Mouse (Mus musculus): ENCODE results near the gene D130052B06Rik. TPM values are rescaled to one million over a fixed set of nuclear protein-coding genes. Genes with fewer than 3 reads are reported as not detected.

Gene D130052B06Rik
- polyA plus RNA-seq, 1 experiment: not detected

GRCm38 (mm10) chr11:33592826-33593225, 6.3 kb upstream of the D130052B06Rik start:
- no peak overlapping the region for H3K4me3 ChIP-seq (ENCODE audit: insufficient read depth, low read length)
- TF ChIP-seq POLR2A (IDR thresholded peaks at IDR 0.05; ENCODE audit: extremely low read depth, insufficient read depth, low read length) (no peak), CTCF (IDR thresholded peaks at IDR 0.05; ENCODE audit: extremely low read depth, insufficient read depth, low read length) (no peak)
- H3K4me1 ChIP-seq (ENCODE audit: control insufficient read depth, insufficient read depth, low read length): no peaks in the 10 kb centered on the region
- H3K27ac ChIP-seq (ENCODE audit: insufficient read depth, low read length): no peak overlapping the region

DNA sequence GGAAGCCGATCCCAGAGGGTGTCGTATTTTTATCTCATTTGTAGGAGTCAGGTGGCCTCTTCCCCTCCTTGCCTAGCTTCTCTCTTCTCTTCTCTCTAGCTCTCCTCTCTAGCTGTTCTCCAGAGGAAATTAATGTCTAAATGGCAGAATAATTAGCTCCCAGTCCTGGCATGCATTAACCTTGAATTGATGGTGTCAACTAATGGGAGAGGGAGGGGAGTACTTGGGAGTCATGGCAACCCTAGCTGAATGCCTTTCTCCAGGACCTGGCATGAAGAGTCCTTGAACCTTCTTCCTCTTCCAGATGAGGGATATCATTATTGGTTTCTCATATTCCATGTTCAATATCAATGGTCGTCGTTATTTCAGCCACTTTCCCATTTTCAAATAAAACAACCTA, 2.4 kb upstream of the D130052B06Rik start:
- Histone ChIP-seq H3K4me3 (ENCODE audit: insufficient read depth, low read length) (no peak overlapping the region), H3K27ac (ENCODE audit: insufficient read depth, low read length) (no peak overlapping the region), H3K4me1 (ENCODE audit: control insufficient read depth, insufficient read depth, low read length) (no peaks in the 10 kb centered on the region)
- no peak for TF ChIP-seq POLR2A (IDR thresholded peaks at IDR 0.05; ENCODE audit: extremely low read depth, insufficient read depth, low read length)
- no peak for TF ChIP-seq CTCF (IDR thresholded peaks at IDR 0.05; ENCODE audit: extremely low read depth, insufficient read depth, low read length)

DNA sequence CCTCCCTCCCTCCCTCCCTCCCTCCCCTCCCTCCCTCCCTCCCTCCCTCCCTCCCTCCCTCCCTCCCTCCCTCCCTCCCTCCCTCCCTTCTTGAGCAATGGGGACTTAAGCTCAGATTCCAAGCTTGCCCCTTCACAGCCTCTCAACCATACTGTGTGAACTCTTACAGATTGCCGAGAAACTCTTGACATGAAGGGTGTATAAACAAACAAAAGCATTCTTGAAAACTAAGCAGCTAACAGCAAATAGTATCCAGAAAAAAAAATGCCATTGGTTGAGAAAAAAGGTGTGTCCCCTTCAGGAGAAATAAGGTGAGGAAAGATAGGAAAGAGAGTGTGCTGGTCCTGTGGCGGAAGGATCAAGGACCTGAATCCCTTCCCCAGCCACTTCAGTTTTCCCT, 4.1 kb downstream of the D130052B06Rik start:
- Histone ChIP-seq H3K4me1 (ENCODE audit: control insufficient read depth, insufficient read depth, low read length) (no peaks in the 10 kb centered on the region), H3K4me3 (ENCODE audit: insufficient read depth, low read length) (no peak overlapping the region), H3K27ac (ENCODE audit: insufficient read depth, low read length) (no peak overlapping the region)
- no peak for TF ChIP-seq CTCF (IDR thresholded peaks at IDR 0.05; ENCODE audit: extremely low read depth, insufficient read depth, low read length)
- TF ChIP-seq POLR2A (IDR thresholded peaks at IDR 0.05; ENCODE audit: extremely low read depth, insufficient read depth, low read length): no peak

GRCm38 (mm10) chr11:33607784-33608183, 8.7 kb downstream of the D130052B06Rik start:
- Histone ChIP-seq H3K4me3 (ENCODE audit: insufficient read depth, low read length) (no peak overlapping the region), H3K27ac (ENCODE audit: insufficient read depth, low read length) (no peak overlapping the region), H3K4me1 (ENCODE audit: control insufficient read depth, insufficient read depth, low read length) (no peaks in the 10 kb centered on the region)
- TF ChIP-seq POLR2A (IDR thresholded peaks at IDR 0.05; ENCODE audit: extremely low read depth, insufficient read depth, low read length) (no peak), CTCF (IDR thresholded peaks at IDR 0.05; ENCODE audit: extremely low read depth, insufficient read depth, low read length) (no peak)

GRCm38 (mm10) chr11:33614218-33614617, 15.1 kb downstream of the D130052B06Rik start:
- Histone ChIP-seq H3K27ac (ENCODE audit: insufficient read depth, low read length) (no peak overlapping the region), H3K4me1 (ENCODE audit: control insufficient read depth, insufficient read depth, low read length) (no peaks in the 10 kb centered on the region), H3K4me3 (ENCODE audit: insufficient read depth, low read length) (no peak overlapping the region)
- TF ChIP-seq CTCF (IDR thresholded peaks at IDR 0.05; ENCODE audit: extremely low read depth, insufficient read depth, low read length): peak; percentile 93
- no peak for TF ChIP-seq POLR2A (IDR thresholded peaks at IDR 0.05; ENCODE audit: extremely low read depth, insufficient read depth, low read length)

- Histone ChIP-seq H3K4me3 (ENCODE audit: insufficient read depth, low read length) (no peak overlapping the region), H3K4me1 (ENCODE audit: control insufficient read depth, insufficient read depth, low read length) (no peaks in the 10 kb centered on the region), H3K27ac (ENCODE audit: insufficient read depth, low read length) (no peak overlapping the region)
- TF ChIP-seq CTCF (IDR thresholded peaks at IDR 0.05; ENCODE audit: extremely low read depth, insufficient read depth, low read length) (no peak), POLR2A (IDR thresholded peaks at IDR 0.05; ENCODE audit: extremely low read depth, insufficient read depth, low read length) (no peak)
Measured at GRCm38 (mm10) chr11:33627136-33627742, 28.1 kb downstream of the D130052B06Rik start.

- H3K4me1 ChIP-seq (ENCODE audit: control insufficient read depth, insufficient read depth, low read length): no peaks in the 10 kb centered on the region
- no peak overlapping the region for H3K4me3 ChIP-seq (ENCODE audit: insufficient read depth, low read length)
- TF ChIP-seq POLR2A (IDR thresholded peaks at IDR 0.05; ENCODE audit: extremely low read depth, insufficient read depth, low read length): no peak
- no peak for TF ChIP-seq CTCF (IDR thresholded peaks at IDR 0.05; ENCODE audit: extremely low read depth, insufficient read depth, low read length)
- no peak overlapping the region for H3K27ac ChIP-seq (ENCODE audit: insufficient read depth, low read length)
Measured at GRCm38 (mm10) chr11:33637107-33637506, 38.0 kb downstream of the D130052B06Rik start.

DNA sequence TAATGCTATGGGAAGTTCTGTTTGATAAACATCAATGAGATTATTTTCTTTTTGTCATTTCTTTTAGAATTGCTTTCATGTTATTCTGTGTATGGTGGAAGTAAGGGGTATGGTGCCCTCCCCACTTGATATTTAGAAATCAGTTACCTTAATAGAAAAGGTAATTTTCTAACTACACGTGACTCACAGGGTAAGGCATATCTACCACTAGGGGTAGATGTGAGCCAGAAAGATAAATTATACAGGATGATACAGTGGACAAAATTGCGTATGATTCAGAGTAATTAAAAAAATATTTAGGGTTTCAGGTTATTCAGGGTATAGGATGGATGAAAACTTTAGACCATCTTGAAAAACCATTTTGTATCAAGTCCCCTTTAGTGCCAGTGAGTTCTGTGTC, 50.3 kb downstream of the D130052B06Rik start:
- H3K4me3 ChIP-seq (ENCODE audit: insufficient read depth, low read length): no peak overlapping the region
- TF ChIP-seq POLR2A (IDR thresholded peaks at IDR 0.05; ENCODE audit: extremely low read depth, insufficient read depth, low read length): no peak
- TF ChIP-seq CTCF (IDR thresholded peaks at IDR 0.05; ENCODE audit: extremely low read depth, insufficient read depth, low read length): no peak
- no peaks in the 10 kb centered on the region for H3K4me1 ChIP-seq (ENCODE audit: control insufficient read depth, insufficient read depth, low read length)
- H3K27ac ChIP-seq (ENCODE audit: insufficient read depth, low read length): no peak overlapping the region

- no peak overlapping the region for H3K4me3 ChIP-seq (ENCODE audit: insufficient read depth, low read length)
- TF ChIP-seq CTCF (IDR thresholded peaks at IDR 0.05; ENCODE audit: extremely low read depth, insufficient read depth, low read length) (no peak), POLR2A (IDR thresholded peaks at IDR 0.05; ENCODE audit: extremely low read depth, insufficient read depth, low read length) (no peak)
- no peak overlapping the region for H3K27ac ChIP-seq (ENCODE audit: insufficient read depth, low read length)
- no peaks in the 10 kb centered on the region for H3K4me1 ChIP-seq (ENCODE audit: control insufficient read depth, insufficient read depth, low read length)
Measured at GRCm38 (mm10) chr11:33654485-33654884, 55.4 kb downstream of the D130052B06Rik start.

DNA sequence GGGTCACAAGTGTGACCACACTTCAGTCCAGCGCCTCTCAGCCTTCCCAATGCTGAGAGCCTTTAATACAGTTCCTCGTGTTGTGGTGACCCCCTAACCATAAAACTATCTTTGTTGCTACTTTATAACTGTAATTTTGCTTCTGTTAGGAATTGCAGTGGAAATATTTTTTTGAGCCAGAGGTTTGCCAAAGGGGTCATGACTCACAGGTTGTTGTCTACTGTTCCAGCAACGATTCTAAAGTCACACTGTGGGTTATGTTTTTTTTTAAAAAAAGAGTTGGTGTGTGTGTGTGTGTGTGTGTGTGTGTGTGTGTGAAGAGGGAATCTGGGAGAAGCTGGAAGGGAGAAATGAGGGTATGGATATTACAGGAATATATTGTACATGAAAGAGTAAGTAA, 56.1 kb downstream of the D130052B06Rik start:
- no peak overlapping the region for H3K4me3 ChIP-seq (ENCODE audit: insufficient read depth, low read length)
- H3K4me1 ChIP-seq (ENCODE audit: control insufficient read depth, insufficient read depth, low read length): no peaks in the 10 kb centered on the region
- H3K27ac ChIP-seq (ENCODE audit: insufficient read depth, low read length): no peak overlapping the region
- TF ChIP-seq POLR2A (IDR thresholded peaks at IDR 0.05; ENCODE audit: extremely low read depth, insufficient read depth, low read length): no peak
- TF ChIP-seq CTCF (IDR thresholded peaks at IDR 0.05; ENCODE audit: extremely low read depth, insufficient read depth, low read length): no peak

Measured in cortical plate, adult 2 months (tissue).